Mouse (Mus musculus): ENCODE measurements around the gene Psma6.

GRCm38 (mm10) chr12:55377610-55377980 is 6.4 kb upstream of the Psma6 start:
- TF ChIP-seq CTCF (IDR thresholded peaks at IDR 0.05; ENCODE audit: borderline replicate concordance, insufficient read depth, low read length) (no peak), POLR2A (IDR thresholded peaks at IDR 0.05; ENCODE audit: low read depth, low read length) (no peak)
